Mouse (Mus musculus) retina, embryonic 14.5 days (tissue): Measurements from ENCODE around the gene Mettl7b.
A peak's percentile ranks its signal among the peaks of the same experiment; 100 is the strongest.

Experiments used
- DNase-seq: peaks from one replicate; pipeline ENCODE4 v3.0.0-alpha.2; 2015; ENCODE audit warnings: low spot score

Gene Mettl7b

GRCm38 (mm10) chr10:128947496-128947895 is 13.3 kb downstream of the Mettl7b start:
- no peak for DNase-seq

DNA sequence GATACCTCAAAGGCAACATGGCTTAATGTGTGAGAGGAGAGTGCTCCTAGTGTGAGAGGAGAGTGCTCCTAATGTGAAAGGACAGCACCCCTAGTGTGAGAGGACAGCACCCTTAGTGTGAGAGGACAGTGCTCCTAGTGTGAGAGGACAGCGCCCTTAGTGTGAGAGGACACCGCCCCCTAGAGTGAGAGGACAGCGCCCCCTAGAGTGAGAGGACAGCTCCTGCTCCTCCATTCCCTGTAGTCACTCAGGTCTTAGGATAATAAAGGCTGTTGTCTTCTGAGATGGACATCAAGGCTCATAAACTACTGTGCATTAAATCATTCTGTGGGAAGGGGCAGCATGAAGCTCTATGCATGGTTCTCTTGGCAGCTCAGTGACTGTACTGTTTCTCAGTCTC is 15.1 kb downstream of the Mettl7b start:
- peak; percentile 41 for DNase-seq

- no peak for DNase-seq
These were observed 20.2 kb downstream of the Mettl7b start for GRCm38 (mm10) chr10:128940475-128941061.

- DNase-seq, result no peak
These were observed 21.8 kb downstream of the Mettl7b start for GRCm38 (mm10) chr10:128938974-128939373.

GRCm38 (mm10) chr10:128938457-128938856 is 22.3 kb downstream of the Mettl7b start:
- no peak for DNase-seq

- DNase-seq, result no peak
These were observed 22.9 kb downstream of the Mettl7b start for GRCm38 (mm10) chr10:128937756-128938390.

DNA sequence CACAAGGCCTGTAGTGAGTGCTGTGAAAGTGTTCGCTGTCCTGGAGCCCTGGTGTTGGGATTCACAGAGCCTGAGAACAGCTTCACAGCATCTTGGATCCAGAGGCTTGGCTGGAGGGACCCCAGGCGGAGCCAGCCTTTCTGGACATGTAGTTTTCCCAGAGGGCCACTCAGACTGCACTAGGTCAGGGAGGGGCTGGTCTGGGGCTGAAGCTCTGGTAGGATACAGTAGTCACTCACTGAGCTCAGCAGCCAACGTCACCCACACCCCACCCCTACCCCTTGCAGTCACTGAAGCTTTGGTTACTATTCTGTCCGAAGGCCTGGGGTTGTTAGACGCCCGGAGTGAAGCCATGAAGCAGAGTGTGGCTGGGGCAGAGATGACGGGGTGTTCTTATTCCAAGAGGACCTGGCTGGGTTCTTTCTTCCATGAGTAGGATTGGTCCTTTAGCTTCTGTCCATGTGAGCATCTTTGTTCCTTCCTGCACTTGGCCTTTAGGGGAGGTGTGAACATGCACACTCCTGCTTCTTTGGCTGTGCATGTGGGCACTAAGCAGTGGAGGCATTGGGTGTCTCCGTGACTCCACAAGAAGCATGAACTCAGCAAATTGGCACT is 24.9 kb downstream of the Mettl7b start:
- no peak for DNase-seq

DNA sequence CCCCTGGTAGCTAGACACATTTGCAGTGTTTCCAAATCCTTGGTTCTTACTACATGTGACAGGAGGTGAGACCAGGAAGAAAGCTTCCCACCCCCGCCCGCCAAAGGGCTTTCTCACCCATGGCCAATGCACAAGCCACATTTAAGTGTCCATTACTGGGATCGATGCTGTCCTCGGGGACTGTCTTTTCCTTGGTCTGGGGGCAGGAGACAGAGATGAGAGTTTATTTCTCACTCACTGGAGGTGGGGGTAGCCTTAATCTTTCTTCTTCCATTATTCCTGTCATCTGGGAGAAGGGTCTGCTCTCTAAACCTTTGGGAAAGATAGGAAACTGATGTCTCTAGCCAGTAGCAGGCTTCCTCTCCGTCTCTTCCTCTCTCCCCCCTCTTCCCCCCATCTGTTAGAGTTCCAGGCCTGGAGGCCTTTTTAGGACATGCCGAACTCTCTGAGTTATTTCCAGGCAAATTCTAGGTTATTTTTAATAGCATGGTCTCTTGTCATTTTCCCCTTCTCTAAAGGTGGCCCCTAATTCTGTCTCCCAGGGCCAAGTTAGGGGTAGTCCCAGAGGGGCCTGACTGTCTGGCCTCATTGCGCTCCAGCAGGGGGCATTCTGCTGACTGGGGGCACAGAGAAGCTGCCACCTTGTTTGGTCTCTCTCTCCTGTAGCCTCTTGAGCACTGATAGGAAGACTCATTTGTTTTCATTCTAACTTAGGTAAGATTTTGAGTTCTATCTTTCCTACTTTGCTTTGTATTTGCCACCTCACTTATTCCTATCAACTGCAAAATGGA is 25.6 kb downstream of the Mettl7b start:
- DNase-seq, result no peak

- DNase-seq, result no peak
These were observed 26.6 kb downstream of the Mettl7b start for GRCm38 (mm10) chr10:128933976-128934721.

- DNase-seq, result peak; percentile 61
These were observed 27.2 kb downstream of the Mettl7b start, which contains the start of gene Itga7 for GRCm38 (mm10) chr10:128933574-128933973. Itga7 (plus strand) TSS chr10:128933818.

DNA sequence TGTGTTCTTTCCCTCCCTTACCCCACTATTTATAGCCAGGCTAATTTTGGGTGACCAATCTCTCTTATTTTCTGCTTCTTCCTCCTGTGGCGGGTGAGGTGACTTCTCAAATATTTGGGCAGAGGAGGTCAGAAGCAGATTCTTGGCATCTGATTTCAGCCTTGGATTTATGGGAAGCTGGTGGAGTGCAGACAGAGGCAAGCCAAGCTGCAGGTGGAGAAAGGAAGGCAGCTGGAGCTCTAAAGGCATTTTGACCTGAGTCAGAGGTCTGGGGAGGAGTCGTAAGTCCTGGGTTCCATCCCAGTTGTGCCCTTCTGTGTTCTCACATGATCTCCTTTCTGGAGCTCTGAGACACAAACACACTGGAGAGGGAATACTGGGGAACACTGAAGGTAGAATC is 29.3 kb downstream of the Mettl7b start:
- no peak for DNase-seq

DNA sequence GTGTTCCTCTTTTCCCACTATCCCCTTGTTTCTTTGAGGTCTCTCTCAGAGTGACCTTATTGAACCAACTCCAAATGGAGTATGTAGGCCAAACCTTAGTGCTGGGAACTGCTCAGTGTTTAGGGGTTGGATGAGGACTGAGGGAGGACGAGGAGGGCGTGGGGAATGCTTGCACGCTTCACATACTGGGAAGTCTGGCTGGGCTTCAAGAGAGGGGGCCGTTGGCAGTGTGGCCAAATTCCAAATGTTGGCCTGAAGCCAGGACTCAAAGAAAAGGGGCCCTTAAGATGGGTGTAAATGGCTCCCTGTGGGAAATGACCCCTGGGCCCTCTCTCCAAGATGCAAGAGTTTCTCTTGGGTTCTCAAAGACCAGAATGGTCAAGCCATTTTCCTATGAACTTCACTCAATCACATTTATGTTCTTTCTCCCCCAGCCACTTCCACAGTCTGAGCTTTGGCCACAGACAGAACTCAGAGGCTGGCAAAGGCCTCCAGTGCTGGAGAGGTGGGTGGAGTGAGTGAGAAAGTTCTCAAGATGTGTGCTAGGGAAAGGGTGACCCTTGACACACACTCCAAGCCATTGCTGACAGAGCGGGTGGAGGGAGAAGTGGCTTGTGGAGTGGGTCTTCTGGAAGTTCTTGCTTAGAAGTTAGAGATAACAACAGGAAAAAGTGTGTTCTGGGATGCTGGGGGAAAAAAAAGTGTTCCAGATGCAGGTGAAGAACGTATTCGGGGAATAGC is 31.0 kb downstream of the Mettl7b start:
- DNase-seq, result no peak

DNA sequence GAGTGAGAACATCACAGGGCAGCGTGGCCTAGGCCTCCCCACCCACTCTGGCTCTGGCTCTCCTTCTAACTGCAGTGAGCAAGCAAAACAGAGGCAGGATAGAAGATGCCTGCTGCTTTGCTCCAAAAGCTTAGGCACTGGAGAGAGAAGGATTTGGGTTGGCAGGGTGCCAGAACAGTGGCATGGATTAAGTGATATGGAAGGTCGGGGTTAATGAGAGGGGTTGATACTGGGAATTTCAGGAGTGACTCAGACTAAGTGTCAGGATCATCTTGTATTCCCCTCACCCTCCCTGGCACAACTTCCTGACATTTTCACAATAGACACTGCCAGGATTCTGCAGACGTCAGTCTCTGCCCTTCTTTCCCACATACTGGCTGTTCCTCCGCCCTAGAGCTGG is 32.4 kb downstream of the Mettl7b start:
- DNase-seq, result no peak

DNA sequence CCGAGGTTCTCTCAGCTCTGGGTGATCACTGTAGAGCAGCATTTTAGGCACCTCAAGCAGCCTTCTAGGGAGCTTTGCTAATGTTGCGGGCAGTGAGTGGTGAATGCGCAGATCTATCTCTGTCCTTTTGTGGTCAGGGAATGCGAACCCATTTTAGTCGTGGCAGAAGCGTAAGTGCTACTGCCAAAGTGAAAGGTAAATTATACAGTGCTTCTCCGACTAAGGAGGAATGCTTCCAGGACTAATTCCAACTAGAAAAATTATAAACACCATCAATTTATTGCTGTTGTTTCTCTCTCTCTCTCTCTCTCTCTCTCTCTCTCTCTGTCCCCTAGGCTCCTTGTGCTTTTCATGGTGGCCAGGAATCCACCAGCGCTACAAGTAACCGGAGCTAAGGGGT is 36.9 kb downstream of the Mettl7b start, which contains the start of gene Bloc1s1:
Gene Bloc1s1, minus strand, starts transcription at position 101 of the 400 bp plus-strand sequence.
- DNase-seq, result no peak

DNA sequence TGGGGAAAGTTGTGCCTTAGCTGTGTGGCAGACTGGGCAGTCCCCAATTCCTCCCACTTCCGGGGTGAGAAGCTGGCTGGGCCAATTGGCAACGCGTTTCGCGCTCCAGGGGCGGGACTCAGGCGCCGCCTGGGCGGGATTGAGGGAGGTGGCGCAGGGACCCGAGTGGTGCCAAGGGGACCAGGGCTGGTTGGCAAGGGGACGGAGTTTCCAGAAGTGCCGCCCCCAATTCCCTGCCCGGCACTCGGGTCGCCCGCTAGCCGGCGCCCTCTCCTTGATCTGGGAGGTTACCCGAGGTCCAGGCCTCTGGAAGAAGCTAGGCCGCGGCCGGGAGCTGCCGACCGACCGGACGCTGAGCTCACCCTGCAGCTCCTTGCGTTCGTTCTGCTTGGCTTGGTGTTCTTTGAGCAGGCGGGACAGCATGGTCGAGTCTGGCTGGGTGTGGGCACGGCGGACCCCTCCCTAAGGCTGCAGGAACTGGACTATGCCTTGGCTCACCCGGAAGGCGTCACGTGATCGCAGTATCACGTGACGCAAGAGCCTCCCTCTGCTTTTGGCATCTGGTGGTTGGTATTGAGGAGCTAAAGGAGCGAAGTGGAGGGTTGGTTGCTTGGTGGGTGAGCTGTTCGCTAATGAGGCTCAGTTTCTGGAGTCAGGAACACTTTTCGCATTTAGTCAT is 37.6 kb downstream of the Mettl7b start:
- peak; percentile 88 for DNase-seq

- DNase-seq, result no peak
These were observed 38.1 kb downstream of the Mettl7b start, which contains the start of gene Rdh5 for GRCm38 (mm10) chr10:128922822-128923012. Rdh5 (minus strand) TSS chr10:128922888.

GRCm38 (mm10) chr10:128921883-128922821 is 38.6 kb downstream of the Mettl7b start:
- DNase-seq, result no peak

- no peak for DNase-seq
These were observed 39.5 kb downstream of the Mettl7b start for GRCm38 (mm10) chr10:128921251-128921650.

- DNase-seq, result no peak
These were observed 40.0 kb downstream of the Mettl7b start for GRCm38 (mm10) chr10:128920736-128921161.

- no peak for DNase-seq
These were observed 40.8 kb downstream of the Mettl7b start for GRCm38 (mm10) chr10:128919966-128920365.
